Mouse (Mus musculus) stomach, postnatal 0 days (tissue): ENCODE results near the gene Mrps9.

ENCODE experiments used
- CTCF ChIP-seq: IDR thresholded peaks from 2 replicates; pipeline ENCODE4 v1.5.1; 2016; ENCODE audit warnings: antibody characterized with exemption, low read depth, mild to moderate bottlenecking, moderate library complexity
- EP300 ChIP-seq: optimal IDR thresholded peaks from 2 replicates; pipeline ENCODE3; 2016; ENCODE audit warnings: antibody characterized with exemption

GRCm38 (mm10) chr1:42878851-42879250 is 27.8 kb downstream of the Mrps9 start:
- TF ChIP-seq CTCF (no peak), EP300 (no peak)
